Mouse (Mus musculus) forebrain, embryonic 11.5 days (tissue): ENCODE results near the gene Pdhx. TPM values are rescaled to one million over a fixed set of nuclear protein-coding genes. Genes with fewer than 3 reads are reported as not detected.

Experiments
- ATAC-seq: fragments of 200-750 bp; cut with Nextera tagmentation; replicated peaks from 2 replicates; pipeline ENCODE4 v1.8.0; 2017; ENCODE audit warnings: moderate TSS enrichment; ENCODE audit not compliant: low FRiP score
- DNase-seq: peaks from one replicate; pipeline ENCODE4 v3.0.0-alpha.2; 2017; ENCODE audit warnings: low spot score
- H3K27ac ChIP-seq: fragments of 300-500 bp; sonication (generic); 2 replicates; pipeline ENCODE4 v1.5.1; 2014; ENCODE audit warnings: low read depth, low read length
- H3K27me3 ChIP-seq: fragments of 300-500 bp; sonication (generic); 2 replicates; pipeline ENCODE4 v1.6.1; 2014; ENCODE audit warnings: mild to moderate bottlenecking, low read length, mixed read lengths; ENCODE audit not compliant: control insufficient read depth, insufficient read depth
- H3K36me3 ChIP-seq: fragments of 300-500 bp; sonication (generic); 2 replicates; pipeline ENCODE4 v1.6.1; 2014; ENCODE audit warnings: mild to moderate bottlenecking, low read length, moderate library complexity, mixed read lengths; ENCODE audit not compliant: control insufficient read depth, insufficient read depth
- H3K4me1 ChIP-seq: fragments of 300-500 bp; sonication (generic); replicated peaks from 2 replicates; pipeline ENCODE4 v1.6.1; 2014; ENCODE audit warnings: low read length, mixed read lengths; ENCODE audit not compliant: control insufficient read depth, insufficient read depth
- H3K4me2 ChIP-seq: fragments of 300-500 bp; sonication (generic); 2 replicates; pipeline ENCODE4 v1.6.1; 2014; ENCODE audit warnings: low read depth, mild to moderate bottlenecking, low read length, moderate library complexity, mixed read lengths; ENCODE audit not compliant: severe bottlenecking
- H3K4me3 ChIP-seq: fragments of 300-500 bp; sonication (generic); 2 replicates; pipeline ENCODE4 v1.5.1; 2014; ENCODE audit warnings: low read depth, low read length
- H3K9ac ChIP-seq: fragments of 300-500 bp; sonication (generic); 2 replicates; pipeline ENCODE4 v1.6.1; 2014; ENCODE audit warnings: low read length
- H3K9me3 ChIP-seq: fragments of 300-500 bp; sonication (generic); 2 replicates; pipeline ENCODE4 v1.6.1; 2016; ENCODE audit warnings: low read length, mixed read lengths; ENCODE audit not compliant: control insufficient read depth
- WGBS: fragments of 180-500 bp; shearing (Covaris S2); extraction: QIAGEN DNeasy Blood & Tissue Kit; methylation state at CpG from one replicate; pipeline ENCODE4 v1.1.7; 2014; 5-methylcytosine and 5-hydroxymethylcytosine counted together
- polyA plus RNA-seq: library from polyadenylated mRNA; unstranded; fragments of >200 nt; fragmentation: Nextera tagmentation; extraction: Ambion mirVana; gene quantifications from 2 replicates; pipeline ENCODE4 v1.2.1, GENCODE M21; 2014

The Pdhx gene
- polyA plus RNA-seq, 1 experiment from 2014 or later: 48.0 TPM

- ATAC-seq (no peak), DNase-seq (no peak)
- Histone ChIP-seq H3K9ac (no peak overlapping the region), H3K4me2 (no peak overlapping the region), H3K27ac (no peak overlapping the region), H3K9me3 (no peaks in the 10 kb centered on the region), H3K4me1 (no peaks in the 10 kb centered on the region; the same call in 1 of the 2 replicates), H3K36me3 (no peaks in the 10 kb centered on the region), H3K4me3 (no peak overlapping the region), H3K27me3 (no peaks in the 10 kb centered on the region)
- 86% methylated on average over 8 of the region's 8 CpGs for WGBS
Observed at GRCm38 (mm10) chr2:103040896-103041295, 32.4 kb downstream of the Pdhx start.

GRCm38 (mm10) chr2:103037831-103038230 is 35.5 kb downstream of the Pdhx start:
- H3K36me3 ChIP-seq: no peaks in the 10 kb centered on the region
- no peak overlapping the region for H3K4me2 ChIP-seq
- no peak overlapping the region for H3K4me3 ChIP-seq
- no peak overlapping the region for H3K27ac ChIP-seq
- H3K4me1 ChIP-seq: no peaks in the 10 kb centered on the region; the same call in 1 of the 2 replicates
- WGBS: 83% methylated on average over 4 of the region's 4 CpGs
- no peaks in the 10 kb centered on the region for H3K27me3 ChIP-seq
- no peak overlapping the region for H3K9ac ChIP-seq
- ATAC-seq (no peak), DNase-seq (no peak)
- no peaks in the 10 kb centered on the region for H3K9me3 ChIP-seq

GRCm38 (mm10) chr2:103022728-103023127 is 50.6 kb downstream of the Pdhx start:
- Histone ChIP-seq H3K9me3 (no peaks in the 10 kb centered on the region), H3K4me1 (no peaks in the 10 kb centered on the region), H3K9ac (no peak overlapping the region), H3K27ac (no peak overlapping the region), H3K4me2 (no peak overlapping the region), H3K36me3 (no peaks in the 10 kb centered on the region), H3K4me3 (no peak overlapping the region), H3K27me3 (no peaks in the 10 kb centered on the region)
- ATAC-seq (no peak), DNase-seq (no peak)
- WGBS: 84% methylated on average over 3 of the region's 3 CpGs

- no peaks in the 10 kb centered on the region for H3K36me3 ChIP-seq
- H3K27me3 ChIP-seq: no peaks in the 10 kb centered on the region
- 42% methylated on average over 4 of the region's 4 CpGs for WGBS
- no peak overlapping the region for H3K9ac ChIP-seq
- no peak for DNase-seq
- H3K4me3 ChIP-seq: no peak overlapping the region
- H3K4me2 ChIP-seq: no peak overlapping the region
- peak; percentile 79 for ATAC-seq
- no peaks in the 10 kb centered on the region for H3K4me1 ChIP-seq
- no peaks in the 10 kb centered on the region for H3K9me3 ChIP-seq
- no peak overlapping the region for H3K27ac ChIP-seq
Observed at GRCm38 (mm10) chr2:103020191-103020987, 52.9 kb downstream of the Pdhx start.

GRCm38 (mm10) chr2:103018817-103019494 is 54.4 kb downstream of the Pdhx start:
- no peaks in the 10 kb centered on the region for H3K4me1 ChIP-seq
- H3K27ac ChIP-seq: no peak overlapping the region
- no peak overlapping the region for H3K9ac ChIP-seq
- DNase-seq: no peak
- H3K4me2 ChIP-seq: no peak overlapping the region
- WGBS: 83% methylated on average over 9 of the region's 9 CpGs
- H3K36me3 ChIP-seq: no peaks in the 10 kb centered on the region
- no peaks in the 10 kb centered on the region for H3K9me3 ChIP-seq
- no peak for ATAC-seq
- H3K4me3 ChIP-seq: no peak overlapping the region
- H3K27me3 ChIP-seq: no peaks in the 10 kb centered on the region

GRCm38 (mm10) chr2:103017391-103017824 is 55.9 kb downstream of the Pdhx start:
- H3K36me3 ChIP-seq: no peaks in the 10 kb centered on the region
- H3K27me3 ChIP-seq: no peaks in the 10 kb centered on the region
- DNase-seq: no peak
- 79% methylated on average over 2 of the region's 2 CpGs for WGBS
- no peak overlapping the region for H3K4me2 ChIP-seq
- no peak overlapping the region for H3K27ac ChIP-seq
- no peak overlapping the region for H3K9ac ChIP-seq
- H3K9me3 ChIP-seq: no peaks in the 10 kb centered on the region
- ATAC-seq: no peak
- H3K4me1 ChIP-seq: no peaks in the 10 kb centered on the region
- H3K4me3 ChIP-seq: no peak overlapping the region

- Histone ChIP-seq H3K27me3 (no peaks in the 10 kb centered on the region), H3K4me1 (no peaks in the 10 kb centered on the region), H3K4me2 (no peak overlapping the region), H3K9me3 (no peaks in the 10 kb centered on the region), H3K27ac (no peak overlapping the region), H3K9ac (no peak overlapping the region), H3K4me3 (no peak overlapping the region), H3K36me3 (no peaks in the 10 kb centered on the region)
- DNase-seq: no peak
- no peak for ATAC-seq
Observed at GRCm38 (mm10) chr2:103016089-103016488, 57.2 kb downstream of the Pdhx start.

- Histone ChIP-seq H3K4me2 (no peak overlapping the region), H3K9me3 (no peaks in the 10 kb centered on the region), H3K27ac (no peak overlapping the region), H3K4me3 (no peak overlapping the region), H3K27me3 (no peaks in the 10 kb centered on the region), H3K9ac (no peak overlapping the region), H3K4me1 (no peaks in the 10 kb centered on the region), H3K36me3 (no peaks in the 10 kb centered on the region)
- ATAC-seq (no peak), DNase-seq (no peak)
- WGBS: 93% methylated on average over 4 of the region's 4 CpGs
Observed at GRCm38 (mm10) chr2:103012782-103013575, 60.3 kb downstream of the Pdhx start.
